Mouse (Mus musculus) small intestine, adult 2 months (tissue): ENCODE data around the gene Jkamp.
"Not testable (repeated sequence)": the region's sequence is repeated elsewhere in the genome, so short reads cannot be mapped to it uniquely, and the experiment has no call there.

ENCODE experiments used
- CTCF ChIP-seq: fragments of 200-500 bp; IDR thresholded peaks from 2 replicates; pipeline ENCODE4 v1.5.1; 2012; ENCODE audit warnings: low read depth, mild to moderate bottlenecking, control low read depth, inconsistent platforms, low read length, moderate library complexity, mixed read lengths; ENCODE audit not compliant: insufficient replicate concordance, insufficient read length; ENCODE audit errors: extremely low read depth
- POLR2A ChIP-seq: fragments of 200-500 bp; IDR thresholded peaks from 2 replicates; pipeline ENCODE4 v1.6.1; 2012; ENCODE audit warnings: low read depth, mild to moderate bottlenecking, control low read depth, inconsistent platforms, low read length, moderate library complexity

DNA sequence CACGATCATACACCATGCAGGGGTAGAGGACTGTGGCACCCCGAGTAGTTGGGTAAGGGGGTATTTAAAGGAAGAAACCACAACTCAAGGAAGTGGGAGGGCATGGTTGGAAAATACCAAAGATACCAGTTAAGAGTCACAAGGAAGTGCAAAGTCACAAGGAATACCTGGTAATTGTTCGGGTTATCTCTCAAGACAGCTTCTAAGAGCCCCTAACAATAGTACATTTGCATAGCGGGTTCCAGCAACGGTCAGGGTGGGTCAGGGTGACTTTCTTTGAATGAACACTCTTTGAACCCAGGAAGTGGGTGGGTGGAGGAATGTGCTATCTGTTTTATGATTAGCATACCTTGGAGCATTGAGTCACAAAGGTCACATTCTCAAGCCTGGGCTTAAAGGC is 35.2 kb upstream of the Jkamp start:
- not testable (repeated sequence) for TF ChIP-seq CTCF, POLR2A
